Mouse (Mus musculus) kidney, adult 8-10 months (tissue): ENCODE measurements at regions not wholly inside any gene's neighbourhood (a gene's known extent, or its start where the extent isn't known, plus 50 kb on each side); places are given as distances from the start of the nearest gene placed in this dataset.
"Not testable (repeated sequence)": the region's sequence is repeated elsewhere in the genome, so short reads cannot be mapped to it uniquely, and the experiment has no call there.

Experiments
- DNase-seq, 2 experiments: peaks; one replicate each; pipeline ENCODE4 v3.0.0; 2022

DNA sequence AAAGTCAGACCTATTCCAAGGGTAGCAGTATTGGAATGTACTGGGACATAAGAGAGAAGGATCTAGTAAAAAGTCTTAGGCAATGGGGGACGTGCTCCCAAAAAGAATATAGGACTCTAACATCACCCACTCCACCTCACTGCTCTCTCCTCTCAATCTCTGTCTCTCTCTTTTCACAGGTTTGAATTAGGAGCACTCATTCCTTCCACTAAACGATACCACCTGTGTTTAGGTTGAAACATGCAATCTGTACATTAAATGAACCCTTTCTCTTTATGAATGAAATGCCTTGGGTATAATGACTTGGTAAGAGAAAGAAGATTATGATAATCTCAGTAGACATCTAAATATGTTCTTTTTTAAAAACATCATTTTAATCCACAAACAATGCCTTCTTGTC lies 129.4 kb downstream of the Zpld1 start:
- no peak for DNase-seq

DNA sequence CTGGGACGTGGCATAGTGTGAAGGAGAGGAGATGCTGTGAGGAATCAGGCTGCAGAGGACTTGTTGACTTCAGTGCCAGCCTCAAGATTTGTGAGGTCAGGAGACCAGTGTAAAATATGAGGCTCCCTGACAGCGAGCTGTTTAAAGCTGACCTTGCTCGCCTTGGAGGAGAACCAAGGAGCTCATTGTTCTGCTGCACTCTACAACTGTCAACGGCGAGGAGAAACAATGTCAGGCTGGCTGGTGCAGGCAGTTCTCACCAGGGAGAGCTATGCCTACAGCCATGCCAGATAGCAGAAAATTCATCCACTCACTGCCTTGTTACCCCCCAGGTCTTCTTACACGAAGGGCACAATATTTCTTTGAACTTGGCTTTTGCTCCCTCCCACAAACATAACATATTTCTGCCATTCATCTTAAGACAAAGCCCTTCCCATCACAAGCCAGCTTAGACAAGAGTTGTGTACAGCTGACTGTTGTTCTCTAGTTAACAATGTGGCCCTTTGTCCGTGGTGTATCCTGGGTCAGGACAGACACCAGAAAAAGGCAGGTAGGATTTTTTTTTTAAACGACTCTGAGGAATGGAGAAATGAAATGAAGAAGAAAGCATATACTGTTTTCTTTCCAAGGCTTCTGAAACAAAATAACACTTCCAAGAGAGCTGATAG lies 131.5 kb downstream of the Zpld1 start:
- no peak for DNase-seq

DNA sequence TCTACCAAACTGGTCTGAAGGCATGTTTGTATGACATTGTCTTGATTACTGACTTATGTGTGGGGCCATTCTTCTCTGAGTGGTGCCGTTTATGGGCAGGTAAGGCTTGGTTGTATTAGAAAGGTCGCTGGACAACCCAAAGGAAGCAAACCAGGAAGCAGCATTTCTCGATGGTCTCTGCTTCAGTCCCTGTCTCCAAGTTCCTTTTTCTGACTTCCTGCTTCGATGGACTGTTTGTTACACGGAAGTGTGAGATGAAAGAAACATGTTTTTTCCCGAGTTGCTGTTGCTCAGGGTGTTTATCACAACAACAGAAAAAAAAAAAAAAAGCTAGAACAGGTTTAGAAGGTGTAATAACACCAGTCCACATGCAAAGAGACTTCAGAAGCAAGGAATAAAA lies 134.9 kb downstream of the Zpld1 start:
- no peak for DNase-seq

DNA sequence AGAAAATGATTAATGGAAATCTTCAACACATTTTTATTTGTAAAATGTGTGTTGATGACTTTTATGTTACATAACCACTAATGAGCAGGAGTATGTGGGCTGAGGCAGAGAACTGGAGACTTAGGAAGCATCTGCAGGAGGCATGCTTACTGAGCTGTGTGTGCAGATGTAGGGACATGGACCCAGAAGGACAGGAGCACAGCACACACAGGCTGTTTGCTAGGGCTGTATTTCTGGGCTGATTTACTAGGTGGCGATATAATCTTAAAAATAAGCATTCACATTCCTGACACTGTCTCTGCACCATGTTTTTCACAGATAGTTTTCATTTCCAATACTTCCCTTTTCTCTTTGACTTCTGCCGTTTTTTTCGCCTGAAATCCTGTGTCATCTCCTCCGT lies 146.1 kb downstream of the Zpld1 start:
- peak in 1 of 2 experiments; percentile 5 for DNase-seq

DNA sequence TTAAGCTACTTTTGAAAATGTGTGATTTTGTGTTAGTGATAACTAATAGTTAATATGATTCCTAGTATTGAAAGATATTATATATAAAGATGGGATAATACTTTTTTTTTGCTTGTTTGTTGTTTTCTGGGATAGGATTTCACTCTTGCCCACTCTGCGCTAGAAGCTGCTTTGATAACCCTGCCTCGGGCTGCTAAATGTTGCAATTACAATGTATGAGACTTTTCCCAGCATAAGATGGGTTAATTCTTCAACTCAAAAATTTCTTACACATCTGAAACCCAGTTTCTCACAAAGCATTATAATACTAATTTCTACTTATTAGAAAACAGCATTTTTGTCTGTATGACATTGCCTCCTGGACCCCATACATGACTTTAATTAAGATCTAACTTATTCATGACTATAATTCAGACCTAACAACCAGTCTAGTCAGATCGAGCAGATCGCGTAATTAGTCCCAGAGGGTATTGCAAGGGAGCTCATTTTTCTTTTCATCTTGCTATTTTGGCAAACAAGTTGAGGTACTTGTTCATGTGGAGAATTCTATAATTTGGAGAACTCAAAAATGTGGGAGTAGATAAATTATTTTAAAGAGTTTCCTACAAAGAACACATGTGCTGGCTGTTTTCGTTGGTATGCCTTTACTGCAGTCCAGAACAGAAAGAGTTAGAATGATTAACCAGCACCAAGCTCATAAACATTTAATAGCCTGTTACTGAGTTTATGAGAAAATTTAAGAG lies 155.2 kb downstream of the Zpld1 start:
- peak in 1 of 2 experiments; percentile 1 for DNase-seq

DNA sequence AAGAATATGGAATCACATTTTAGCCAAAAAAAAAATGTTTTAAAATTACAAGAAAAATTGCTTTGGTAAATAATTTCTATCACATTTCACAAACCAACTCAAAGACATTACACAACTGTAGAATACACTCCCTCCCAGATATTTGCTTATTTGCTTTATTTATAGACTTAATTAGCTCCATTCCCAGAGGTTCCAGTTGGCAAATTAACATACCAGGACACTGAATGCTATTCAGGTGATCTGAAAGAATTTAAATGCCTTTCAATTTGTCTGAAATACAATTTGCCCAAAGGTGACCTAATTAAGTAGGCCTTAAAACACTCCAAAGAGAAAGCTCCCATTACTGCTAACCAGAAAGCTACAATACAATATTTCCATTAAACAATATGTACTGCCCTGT lies 162.8 kb downstream of the Zpld1 start:
- no peak for DNase-seq

DNA sequence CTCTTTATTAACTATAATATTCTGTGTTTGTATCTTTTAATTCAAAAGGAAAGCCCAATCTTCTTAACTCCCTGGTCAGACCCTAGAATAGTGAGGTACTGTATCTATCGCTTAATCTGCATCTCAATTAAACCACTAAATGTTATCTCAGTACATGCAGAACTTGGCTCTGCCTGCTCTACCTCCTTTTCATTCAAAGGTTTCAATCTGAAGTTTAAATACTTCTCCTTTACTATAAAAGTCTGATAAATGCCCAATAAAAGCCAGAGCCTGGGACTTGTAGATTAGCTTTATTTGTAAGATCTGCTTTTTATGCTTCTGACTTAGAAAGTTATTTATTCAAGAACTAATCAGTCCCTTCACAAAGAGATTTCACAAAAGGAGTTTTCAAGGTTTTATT lies 200.1 kb downstream of the Zpld1 start:
- DNase-seq: no peak

DNA sequence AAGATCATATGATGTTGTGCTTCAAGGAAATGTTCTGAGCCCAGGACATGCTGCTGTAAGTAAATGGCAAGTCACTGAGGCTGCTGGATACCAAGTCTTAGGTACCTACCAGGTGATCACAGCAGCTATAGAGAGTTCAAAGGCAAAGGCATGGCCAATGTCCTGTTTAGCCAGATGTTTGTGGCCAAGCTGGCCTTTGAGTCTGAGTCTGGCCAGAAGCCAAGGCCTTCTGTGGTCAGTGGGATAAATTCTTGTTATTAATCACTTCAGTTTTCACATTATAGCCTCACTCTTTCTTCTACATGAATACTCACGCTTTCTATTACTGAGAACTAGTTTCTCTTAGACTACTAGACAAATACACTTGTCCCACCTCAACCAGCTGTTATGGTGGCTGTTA lies 210.3 kb downstream of the Zpld1 start:
- no peak for DNase-seq

DNA sequence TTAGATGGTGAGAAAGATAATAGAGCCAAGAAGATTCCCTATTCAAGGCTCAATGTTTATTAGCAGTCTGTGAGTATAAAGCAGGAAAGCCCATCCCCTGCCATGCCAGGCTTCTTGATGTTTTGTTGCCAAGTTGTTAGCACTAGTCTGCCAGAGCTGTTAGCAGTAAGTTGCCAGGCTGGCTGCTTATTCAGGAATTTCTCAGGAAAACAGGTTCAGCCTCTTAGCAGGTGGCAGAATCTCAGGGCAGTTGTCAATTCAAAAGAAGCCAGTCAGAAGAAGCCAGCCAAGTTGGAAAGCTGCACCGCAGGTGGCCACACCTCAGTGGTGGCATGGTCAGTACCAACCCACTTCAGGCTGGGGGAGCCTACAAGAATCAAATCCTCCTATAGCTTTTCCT lies 221.6 kb downstream of the Zpld1 start:
- DNase-seq: peak in 1 of 2 experiments; percentile 3

DNA sequence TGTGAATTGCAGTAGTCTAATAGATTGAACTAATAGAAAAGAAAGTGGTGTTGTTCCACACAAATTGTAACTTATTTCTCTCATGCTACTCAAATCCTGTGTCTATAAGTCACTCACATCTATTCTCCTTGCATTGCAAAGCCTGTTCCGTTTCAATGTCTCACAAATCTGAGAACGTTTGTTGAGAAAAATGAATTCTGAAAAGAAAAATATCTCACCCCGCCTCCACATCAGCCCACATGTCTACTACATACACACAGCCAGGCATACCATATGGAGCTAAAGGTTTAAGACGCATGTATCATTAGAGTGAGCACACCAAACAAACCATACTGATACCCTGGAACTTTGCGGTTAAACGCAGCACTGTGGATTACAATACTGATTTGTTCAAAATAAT lies 258.0 kb downstream of the Zpld1 start:
- DNase-seq: no peak

DNA sequence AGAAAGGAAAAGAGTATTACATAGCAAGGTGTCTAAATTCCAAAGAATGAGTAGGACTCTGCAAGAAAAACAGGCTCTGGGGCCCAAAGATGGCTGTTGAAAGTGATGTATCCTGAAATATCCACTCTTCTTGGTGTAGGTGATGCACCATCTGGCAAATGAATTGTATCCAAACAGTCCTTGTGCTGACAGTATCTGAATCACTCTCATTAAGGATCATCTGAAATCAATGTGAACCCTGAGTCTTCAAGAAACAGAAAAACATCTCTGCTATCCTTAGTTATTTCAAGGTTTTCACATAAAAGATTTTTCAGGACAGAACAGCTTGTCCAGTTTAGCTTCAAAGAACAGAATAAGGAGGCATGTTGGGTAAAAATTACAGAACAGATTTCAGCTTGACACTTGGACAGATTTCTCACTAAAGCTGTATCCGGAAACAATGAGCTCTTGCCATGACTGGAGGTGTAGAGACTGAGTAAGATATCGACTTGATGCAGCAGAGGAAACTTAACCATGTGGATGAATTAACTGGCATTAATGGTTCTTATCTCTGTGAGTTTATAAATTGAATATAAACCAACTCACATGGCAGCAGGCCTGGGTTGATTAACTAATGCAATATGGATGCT lies 296.0 kb downstream of the Zpld1 start:
- no peak for DNase-seq

DNA sequence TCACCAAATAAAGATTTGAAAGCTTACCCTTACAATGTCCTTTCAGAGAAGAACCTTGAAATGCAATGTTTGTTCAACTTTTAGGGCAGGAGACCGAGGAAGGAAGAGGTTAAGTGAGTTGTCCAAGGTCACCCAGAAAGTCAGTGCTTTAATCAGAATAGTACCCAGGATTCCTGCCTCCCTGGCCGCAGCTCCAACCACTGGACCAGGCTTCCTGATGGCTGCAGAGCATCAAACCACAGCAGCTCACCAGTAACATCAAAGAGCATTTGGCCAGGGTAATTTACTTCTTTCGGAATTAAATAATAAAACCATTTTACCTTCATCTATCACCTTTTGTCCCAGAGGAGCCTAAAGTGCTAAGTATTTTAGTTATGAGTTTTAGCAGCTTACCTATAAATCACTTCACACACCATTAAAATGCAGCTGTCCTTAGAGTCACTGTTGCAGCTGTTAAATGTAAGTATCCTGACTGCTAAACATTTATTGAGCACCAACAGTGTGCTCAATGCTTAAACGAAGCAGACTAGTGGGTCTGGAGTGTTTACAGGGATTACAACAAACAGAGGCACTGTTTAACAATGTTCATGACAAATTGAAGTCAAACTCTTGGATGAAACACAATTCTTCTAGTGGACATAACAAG lies 306.1 kb downstream of the Zpld1 start:
- no peak for DNase-seq

DNA sequence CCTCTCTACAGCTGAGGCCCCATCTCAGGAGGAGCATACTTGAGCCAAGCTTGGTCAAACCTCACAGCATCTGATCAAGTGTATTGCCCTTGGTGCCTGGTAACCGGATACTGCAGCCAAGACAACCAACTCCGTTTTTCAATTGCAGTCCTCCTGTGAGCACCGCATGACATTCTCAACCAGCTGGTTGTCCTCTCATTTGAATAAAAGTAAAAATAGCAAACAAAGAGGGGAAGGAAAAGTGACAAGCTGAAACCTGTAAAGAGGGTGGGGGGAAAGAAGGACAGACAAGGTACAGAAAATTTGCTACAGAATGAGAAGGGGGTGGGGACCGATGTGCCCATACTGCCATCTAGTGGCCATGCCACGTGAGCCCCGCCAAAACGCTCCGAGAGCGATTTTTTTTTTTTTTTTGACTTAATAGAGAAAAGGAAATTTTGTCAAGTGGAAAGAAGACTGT lies 314.0 kb downstream of the Zpld1 start:
- peak in 1 of 2 experiments; percentile 15 for DNase-seq

DNA sequence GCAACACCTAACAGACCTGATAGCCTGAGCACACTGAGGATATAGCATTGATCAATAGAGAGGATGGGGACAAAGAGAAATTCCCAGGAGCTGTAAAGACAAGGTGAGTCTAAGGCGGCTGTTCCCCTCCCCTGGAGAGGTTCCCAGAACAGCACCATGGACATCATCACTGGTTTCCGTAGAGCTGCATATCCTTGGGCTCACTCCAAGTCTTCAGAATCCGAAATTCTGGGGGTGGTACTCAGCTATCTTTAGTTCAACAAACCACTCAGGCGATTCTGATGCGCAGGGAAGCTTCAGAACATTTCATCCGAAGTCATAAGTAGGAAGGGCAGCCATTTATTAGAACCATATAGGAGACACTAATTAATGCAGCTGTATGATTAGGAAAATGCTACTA lies 327.4 kb downstream of the Zpld1 start:
- no peak for DNase-seq

DNA sequence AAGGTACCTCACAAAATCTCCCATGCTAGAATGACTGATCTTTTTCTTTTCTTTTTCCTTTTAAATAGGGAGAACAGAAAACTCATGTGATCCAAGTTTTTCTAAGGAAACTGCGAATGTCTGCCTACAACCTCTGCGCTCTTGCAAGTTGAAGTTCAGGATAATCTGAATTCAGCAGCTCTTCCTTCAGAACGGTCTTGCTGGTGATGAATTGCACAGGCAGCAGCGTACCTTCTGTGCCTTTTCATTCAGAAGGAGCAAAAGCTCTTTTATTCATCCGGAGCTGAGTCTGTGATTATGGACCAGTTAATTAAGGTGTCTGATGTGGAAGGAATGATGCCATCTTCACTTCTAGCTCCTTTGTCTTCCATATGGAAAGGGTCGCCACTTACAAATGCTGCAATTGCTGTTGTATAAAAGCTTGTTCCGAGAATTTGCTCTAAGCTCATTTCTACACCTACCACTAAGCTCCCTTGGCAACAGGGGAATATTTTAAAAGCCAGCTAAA lies 353.9 kb downstream of the Zpld1 start:
- no peak for DNase-seq

DNA sequence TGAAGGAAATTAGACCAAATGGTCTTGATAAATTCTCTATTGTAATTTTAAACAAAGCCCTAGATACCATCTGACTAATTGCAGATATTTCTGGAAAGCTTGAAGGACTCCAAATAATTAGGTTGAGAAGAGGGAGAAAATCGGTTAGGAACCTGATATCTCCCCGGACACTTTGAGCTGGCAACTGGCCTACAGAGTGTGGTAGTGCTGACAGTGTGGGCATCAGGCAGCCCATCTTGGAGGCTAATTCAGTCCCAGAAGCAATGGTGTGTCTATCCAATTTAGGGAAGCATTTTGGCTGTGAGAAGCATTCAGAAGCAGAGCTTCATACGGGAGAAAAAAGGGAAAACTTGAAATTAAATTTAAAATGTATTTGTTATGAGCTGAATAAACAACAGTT lies 369.5 kb downstream of the Zpld1 start:
- DNase-seq: no peak

DNA sequence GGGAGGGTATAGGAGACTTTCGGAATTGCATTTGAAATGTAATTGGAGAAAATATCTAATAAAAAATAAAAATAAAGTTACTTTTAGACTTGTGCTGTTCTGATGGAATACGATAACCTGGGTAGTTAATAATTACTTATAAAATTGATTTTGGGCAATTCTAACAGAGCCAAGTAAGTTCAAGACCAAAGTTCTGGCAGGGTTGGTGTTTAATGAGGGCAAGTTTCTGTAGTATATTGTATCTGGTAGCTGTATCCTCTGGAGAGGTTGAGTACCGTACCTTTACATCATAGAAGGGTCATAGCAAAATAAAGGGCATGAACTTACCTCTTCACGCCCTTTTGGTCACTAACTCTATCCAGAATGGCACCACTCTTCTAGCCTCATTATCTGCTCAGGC lies 394.9 kb downstream of the Zpld1 start:
- no peak for DNase-seq

DNA sequence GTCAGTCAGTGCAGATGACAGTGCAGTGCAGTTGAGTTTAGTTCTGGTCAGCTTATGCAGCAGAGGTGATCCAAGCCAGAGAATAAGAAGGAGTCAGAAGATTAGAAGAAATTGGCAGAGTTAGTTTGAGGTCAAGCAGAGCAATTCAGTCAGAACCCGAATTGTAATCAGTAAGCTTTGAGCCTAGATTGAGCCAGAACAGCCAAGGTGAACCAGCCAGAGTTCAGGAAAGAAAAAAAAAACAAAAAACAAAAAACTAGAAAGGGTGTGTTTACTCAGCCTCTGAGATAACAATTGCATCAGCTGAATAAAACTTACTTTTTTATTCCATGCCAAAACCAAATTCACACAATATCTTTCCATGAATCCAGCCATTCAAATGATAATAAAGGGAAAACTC lies 396.3 kb downstream of the Zpld1 start:
- no peak for DNase-seq

DNA sequence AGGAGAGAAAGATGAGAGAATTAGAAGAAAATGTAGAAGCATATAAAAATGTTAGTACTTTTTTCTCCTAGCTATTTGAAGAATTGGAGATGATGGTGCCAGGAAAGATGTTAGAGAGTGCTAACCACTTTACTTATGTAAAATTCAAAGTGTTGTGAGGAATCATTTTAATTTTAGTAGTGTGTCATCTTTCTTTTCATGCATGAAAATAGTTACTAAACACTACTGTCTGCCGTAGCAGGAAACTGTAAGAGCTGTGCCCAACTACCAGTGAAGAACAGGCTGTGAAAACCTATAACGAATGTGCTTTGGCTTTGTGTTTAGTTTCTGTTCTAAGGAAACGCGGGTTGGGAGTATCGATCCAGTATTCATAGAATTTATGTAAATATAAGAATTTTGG lies 403.1 kb downstream of the Zpld1 start:
- no peak for DNase-seq

DNA sequence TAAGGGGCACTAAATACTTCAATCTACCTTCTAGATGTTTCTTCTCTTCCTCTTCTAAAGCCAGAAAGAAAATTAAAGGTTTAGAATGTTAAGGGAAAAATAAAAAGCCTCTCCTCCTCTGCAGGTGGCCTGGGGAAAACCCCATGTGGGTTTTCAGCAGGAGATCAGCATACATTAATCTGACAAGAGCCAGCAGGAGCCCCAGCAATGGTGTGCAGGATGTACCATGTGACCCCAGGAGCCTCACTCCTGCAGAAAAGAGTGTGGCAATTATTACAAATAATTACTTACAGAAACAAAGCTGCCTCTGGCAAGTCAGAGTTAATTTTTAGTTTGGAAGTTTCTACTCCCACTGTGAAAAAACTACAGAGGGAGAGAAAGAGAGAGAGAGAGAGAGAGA lies 440.4 kb downstream of the Zpld1 start:
- no peak for DNase-seq

DNA sequence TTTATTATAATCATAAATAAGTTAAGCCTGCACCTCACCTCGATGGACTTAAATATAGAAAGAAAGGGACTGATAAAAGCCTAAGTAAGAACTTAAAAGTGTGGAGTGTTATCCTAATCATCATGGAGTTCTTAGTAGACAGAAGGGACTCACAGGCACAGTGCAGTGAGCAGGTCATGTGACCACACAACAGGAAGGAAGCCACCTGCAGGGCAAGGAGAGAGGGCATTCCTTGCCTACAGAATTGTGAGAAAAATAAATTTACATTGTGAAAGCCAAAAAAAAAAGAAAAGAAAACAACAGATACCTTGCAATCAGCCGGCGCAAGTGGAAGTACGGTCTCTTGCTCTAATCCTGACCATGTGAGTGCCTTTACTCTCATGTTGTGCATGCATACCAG lies 454.8 kb downstream of the Zpld1 start:
- not testable (repeated sequence) for DNase-seq
